Mouse (Mus musculus): ENCODE results near the gene Chia1.

- TF ChIP-seq EP300 (IDR thresholded peaks at IDR 0.05; ENCODE audit: insufficient read depth, low read depth, low read length): no peak
- no peak for TF ChIP-seq CTCF (IDR thresholded peaks at IDR 0.05)
- no peak for TF ChIP-seq POLR2A (IDR thresholded peaks at IDR 0.05; ENCODE audit: insufficient read depth, low read depth, low read length)
These were observed 54.4 kb downstream of the Chia1 start, which contains the start of gene Chil3 for GRCm38 (mm10) chr3:106167464-106167863.

All from heart, adult 2 months (tissue).